Mouse (Mus musculus) mesoderm, embryonic 11.5 days (tissue): ENCODE data around the gene Hoxa9.

Source experiments
- DNase-seq: peaks from one replicate; pipeline ENCODE4 v3.0.0-alpha.2; 2012; ENCODE audit warnings: low read depth, low spot score

The Hoxa9 gene

DNA sequence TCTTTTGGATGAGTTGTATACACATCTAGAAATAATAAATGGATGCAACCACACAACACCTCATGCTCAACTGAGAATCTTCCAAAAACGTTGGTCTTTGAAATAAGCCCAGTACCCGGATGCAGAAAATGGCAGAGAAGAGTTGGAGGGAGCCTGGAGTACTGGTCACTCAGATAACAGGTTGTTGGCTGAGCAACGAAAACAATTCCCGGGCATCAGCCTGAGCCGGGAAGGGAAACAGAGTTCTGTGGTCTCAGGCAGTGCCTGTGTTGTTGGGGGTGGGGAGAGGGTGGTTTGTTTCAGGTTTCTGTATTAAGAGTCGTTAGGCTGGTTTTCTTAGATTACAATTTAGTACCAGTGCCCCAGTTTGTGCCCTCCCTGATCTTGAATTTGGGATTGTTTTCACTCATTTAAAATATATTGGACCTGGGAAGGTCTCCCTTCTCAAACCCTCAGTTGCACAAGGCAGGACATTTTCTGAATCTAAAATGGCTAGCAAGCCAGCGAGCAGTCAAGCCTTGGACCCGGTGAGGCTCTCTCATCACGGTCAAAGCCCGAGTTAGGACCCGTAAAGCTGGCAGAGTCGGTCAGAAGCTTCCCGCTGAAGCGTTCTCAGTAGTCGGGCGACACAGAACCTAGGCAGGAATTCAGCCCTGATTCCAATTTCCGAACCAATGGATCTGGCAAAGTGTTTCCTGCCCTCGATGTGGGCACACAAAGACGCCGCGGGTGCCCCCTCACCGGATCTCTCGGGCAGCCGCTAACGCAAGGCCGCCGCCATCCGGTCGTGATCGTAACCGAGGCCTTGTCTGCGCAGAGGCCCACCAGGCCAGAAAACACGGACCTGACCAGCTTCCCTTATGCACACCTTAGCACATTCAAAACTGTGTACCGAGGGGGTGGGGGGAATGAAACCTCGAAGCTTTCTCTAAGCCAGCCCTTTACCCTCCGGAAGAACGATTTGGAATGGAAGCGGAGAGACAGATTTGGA is 2.1 kb downstream of the Hoxa9 start:
- no peak for DNase-seq

DNA sequence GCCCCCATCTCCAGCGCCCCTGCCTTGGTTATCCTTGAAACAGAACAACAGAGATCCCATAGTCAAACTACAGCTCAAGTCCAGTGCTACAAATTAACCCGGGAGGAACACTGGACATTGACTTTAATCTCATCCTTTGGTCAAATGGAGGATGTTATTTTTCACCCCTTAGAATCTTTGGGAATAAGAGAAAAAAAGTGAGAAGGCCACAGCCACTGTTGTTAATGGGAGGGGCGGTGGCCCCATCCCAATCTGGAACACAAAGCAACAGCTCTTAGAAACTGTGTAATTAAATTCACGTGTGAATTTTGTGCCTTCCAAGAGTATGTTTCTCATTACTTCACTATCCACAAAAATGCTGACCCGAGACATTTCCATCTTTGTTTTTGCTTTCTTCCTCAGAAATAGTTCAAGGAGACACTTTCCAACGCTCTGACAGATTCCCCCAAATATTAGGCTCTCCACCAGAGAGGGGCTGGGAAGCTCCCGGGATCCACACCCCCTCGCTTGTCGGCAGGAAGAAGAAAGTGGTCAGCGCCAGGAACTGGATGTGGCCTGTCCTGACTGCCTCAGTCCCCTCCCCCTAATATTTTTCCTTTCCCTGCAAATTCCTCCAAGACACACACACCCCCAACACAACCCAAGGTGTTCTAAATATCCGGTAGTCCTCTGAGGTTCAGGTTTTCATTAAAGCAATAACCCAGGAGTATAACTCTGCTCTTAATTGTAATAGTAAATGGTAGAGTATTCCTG is 3.2 kb downstream of the Hoxa9 start:
- DNase-seq: no peak

DNA sequence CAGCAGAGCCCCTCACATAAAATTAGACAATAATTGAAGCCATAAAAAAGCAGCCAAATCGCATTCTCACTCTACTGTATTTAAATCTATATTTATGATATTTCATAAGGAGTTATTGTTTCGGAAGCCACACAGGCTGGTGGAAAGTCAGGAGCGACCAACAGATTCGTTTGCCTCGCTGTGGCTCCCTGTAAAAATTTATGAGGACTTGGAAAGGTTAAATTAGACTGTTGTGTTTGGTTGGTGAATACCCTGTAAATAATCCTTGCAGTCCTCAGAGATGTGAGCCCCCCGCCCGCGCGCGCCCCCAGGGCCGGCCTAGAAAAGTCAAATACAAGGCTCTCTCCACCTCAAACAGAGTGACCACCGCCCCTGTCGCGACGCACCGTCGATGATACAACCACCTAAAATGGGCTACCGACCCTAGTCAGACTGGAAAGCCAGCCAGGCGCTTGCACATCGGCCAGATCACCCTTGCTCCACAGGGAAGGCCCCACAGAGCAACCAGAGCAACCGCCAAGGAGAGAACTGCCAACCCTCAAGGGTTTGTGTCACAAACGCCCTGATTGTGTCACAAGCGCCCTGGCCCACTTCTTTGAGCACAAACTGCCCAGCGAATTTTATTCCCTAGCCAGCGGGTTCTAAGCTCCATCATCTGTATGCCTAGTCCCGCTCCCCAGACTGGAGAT is 4.2 kb downstream of the Hoxa9 start:
- no peak for DNase-seq

DNA sequence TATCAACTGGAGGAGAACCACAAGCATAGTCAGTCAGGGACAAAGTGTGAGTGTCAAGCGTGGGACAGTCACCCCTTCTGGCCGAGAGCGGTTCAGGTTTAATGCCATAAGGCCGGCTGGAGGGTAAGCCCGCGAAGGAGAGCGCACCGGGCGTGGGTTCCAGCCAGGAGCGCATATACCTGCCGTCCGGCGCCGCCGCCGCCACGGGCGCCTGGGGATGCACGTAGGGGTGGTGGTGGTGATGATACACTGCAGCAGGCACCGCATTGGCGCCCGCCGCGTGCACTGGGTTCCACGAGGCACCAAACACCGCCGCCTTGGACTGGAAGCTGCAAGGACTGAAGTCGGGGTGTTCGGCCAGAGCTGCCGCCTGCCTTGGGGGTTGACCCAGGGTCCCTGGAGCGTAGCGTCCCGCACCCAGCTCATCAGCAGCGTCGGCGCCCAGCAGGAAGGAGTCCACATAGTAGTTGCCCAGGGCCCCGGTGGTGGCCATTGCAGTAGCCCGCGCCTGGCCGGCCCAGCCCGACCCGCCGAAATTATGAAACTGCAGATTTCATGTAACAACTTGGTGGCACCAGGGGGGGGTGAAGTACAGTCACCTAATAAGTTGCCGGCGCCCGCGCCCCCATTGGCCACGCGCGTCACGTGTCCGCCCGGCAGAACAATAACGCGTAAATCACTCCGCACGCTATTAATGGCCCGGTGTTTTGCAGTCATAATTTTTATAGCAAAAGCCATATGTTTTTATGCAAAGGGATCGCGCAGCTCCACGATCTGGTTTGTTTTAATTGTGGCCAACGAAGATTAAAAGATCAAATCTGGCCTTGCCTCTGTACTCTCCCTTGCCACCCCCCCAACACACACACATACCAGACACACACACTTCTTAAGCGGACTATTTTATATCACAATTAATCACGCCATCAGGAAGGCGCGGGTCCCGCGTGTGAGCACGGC is 5.0 kb downstream of the Hoxa9 start:
- peak; percentile 90 for DNase-seq

DNA sequence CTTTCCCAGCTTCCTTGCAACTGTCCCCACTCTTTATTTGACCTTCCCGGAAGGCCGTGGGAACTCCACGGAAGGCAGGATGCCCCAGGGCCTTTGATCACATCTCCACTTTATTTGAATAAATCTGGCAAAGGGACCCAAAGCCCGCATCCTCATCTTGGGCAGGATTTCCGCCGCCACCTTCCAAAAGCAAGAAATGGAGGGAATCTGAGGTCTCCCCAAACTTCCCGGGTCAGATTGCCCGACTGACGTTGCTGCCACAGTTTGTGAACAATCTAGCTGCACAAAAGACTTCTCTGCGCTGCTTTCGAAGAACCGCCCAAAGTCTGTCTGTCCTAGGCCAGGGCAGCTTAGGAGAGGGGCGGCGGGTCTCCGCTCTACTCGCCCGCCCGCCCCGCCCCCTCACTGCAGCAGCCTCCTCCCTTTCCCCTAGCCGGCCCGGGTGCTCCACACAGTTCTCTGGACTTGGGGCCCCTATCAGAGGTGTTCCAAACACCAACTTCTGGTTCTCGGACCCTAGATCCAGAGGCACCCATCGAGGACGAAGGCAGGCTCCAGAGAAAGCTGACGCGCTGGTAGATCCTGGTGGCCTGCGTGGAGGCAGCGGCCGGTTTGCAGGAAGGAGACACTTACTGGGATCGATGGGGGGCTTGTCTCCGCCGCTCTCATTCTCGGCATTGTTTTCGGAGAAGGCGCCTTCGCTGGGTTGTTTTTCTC is 5.8 kb downstream of the Hoxa9 start:
- DNase-seq: no peak

DNA sequence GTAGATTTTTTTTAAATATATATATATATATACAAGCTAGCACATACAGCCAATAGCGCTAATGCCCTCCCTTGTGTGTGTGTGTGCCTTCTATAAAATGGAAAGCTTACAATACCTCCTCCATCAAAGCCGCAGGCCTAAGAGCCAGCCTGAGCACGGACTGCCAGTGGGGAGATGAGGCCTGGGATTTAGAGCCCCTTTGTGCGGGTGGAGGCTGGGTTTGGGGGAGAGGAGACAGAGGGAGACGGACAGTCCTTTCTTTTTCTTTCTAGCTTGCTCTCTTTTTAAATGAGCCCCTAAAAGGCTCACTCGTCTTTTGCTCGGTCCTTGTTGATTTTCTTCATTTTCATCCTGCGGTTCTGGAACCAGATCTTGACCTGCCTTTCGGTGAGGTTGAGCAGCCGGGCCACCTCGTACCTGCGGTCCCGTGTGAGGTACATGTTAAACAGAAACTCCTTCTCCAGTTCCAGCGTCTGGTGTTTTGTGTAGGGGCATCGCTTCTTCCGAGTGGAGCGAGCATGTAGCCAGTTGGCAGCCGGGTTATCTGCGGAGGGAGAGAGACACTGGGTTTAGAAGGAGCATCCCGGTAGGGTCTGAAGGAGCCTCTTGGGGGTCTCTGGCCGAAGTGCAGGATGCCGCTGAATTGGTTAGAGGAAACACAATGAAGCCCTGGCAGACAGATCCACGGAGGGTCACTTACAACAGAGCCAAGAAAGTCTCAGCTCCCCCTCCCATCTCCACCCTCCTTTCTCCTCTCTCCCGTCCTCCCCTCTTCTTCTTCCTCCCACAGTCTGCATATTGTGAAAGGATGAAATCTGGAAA is 6.7 kb downstream of the Hoxa9 start:
- no peak for DNase-seq

DNA sequence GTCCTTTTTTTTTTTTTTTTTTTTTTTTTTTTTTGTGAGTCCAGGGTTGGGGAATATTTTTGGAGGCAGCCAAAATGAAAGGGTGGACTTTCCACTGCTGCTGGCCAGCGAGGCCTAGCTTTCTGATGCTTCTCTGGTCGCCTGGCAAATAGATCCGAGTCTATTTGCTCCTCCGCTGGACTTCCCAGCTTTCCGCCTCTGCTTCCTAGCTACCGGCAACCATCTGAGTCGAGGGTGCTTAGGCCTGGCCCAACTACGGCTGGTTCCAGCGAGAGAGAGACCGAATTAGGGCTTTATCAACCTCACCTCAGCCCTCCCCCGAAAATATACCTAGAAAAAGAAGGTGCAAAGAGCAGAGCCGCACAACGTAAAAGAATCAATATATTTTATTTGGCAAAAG is 8.2 kb downstream of the Hoxa9 start:
- DNase-seq: no peak

DNA sequence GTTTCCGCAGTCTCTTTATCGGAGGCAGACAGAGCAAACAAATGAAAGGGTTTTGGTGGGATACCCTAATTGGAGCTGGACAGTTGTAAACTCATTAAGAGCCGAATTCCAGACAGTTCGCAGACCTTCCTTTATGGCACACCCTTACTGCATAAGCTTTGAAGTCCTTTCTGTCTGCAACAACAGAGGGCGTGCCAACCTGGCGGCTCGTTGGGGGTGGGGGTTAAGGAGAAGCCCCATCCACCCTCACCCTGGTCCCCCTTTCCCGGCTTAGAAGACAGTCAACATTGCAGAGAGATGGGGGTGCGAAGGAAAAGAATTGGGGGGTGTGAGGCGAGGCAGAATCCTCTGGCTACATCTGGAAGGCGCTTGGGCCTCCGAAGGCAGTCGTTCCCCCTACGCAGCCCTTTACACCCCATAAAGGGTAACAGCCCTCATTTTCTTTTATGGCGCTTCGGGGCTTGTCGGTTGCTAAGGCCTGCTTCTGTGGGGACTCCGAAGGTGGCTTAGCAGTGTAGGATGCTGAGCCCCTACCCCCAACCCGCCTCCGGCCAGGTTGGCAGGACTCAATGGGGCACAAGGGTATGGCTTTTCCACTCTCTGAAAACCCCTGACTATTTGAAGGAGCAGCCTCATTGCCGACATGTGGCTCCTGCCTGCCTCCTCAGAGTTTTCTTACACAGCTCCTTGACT is 8.8 kb downstream of the Hoxa9 start:
- no peak for DNase-seq

DNA sequence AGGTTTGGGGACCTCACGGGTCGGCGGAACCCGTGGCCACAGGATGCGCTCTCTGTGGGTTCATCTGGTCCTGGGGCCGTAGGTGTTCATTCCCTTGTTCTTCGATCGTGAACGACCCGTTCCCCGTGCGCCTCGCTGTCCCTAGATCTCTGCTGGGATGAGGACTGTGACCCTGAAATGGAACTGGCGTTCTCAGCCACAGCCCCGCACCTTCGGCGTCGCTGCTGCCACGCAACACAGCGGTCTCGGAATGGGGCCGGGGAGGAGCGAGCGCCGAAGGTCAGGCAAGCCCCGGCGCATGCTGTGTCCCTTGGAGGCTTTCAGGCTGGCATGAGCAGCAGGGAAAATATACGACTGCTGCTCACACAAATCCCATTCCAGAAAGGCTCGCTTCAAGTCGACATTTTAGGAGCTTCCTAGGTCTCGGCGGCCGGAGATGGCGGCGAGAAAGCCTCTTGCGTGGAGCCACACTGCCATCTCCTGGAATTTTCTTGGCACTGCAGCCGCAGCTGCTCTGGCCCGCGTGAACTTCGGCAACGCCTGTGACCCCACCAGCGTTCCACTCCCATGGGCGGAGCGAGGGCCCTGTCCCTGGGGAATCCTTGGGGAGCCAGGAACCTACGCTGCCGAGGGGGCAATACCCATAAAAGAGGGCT is 9.4 kb downstream of the Hoxa9 start, which contains the start of gene Hoxa7:
Gene Hoxa7, minus strand, starts transcription at position 518 of the 656 bp plus-strand sequence.
- peak; percentile 96 for DNase-seq

DNA sequence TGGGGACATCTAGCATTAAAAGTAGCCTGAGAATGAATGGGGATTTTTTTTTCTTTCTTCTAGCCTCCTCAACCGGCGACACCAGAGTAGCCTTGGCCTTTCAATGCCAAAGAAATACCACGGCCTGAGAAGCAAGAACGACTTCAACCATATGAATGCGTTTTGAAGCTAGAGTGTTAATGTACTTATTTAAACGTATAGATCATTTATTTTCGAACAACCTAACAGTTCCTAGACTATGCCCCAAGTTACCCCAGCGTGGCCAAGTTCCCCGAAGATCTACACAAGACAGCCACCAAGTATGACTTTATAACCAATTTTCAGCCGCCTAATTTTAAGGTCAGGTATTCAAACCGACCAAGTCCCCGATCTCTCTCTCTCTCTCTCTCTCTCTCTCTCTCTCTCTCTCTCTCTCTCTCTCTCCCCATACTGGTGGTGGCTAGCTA is 10.0 kb downstream of the Hoxa9 start:
- DNase-seq: no peak

DNA sequence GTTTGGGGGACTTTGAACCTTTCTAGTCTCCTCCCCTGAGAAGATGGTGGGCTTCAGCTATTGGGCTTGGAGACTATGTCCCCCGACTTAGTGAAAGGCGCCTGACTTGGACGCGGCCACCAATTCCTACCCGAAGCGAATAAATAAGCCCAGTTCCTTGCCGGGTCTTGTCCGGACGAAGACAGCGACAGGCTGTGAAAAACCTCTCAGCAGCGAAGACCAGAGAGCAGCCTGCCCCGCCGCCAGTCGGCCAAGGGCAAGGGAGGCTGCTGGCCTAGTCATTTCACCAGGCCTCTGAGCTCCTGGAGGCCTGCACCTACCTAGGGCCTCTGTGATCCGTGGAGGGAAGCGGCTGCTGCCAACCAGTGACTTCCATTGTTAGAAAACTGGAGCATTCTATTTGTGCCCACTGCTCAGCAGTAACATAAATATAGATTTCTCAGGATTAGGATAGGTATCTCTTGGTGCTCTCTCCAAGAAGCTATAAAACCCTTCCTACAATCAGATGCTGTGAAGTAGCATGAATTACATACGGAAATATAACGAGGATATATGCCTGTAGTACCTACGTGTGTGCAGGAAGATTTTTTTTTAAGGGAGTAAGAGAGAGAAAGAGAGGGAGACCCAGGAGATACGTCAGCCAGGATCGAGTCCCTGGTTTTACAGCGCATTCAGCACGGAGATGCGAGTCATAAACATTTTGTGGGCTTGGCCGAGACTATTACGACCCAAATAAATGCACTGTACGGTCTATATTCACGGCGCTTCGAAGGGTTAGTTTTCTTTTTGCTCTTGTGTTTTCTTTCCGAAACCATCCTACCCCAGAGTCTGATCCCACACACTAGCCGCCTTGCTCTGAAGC is 10.7 kb downstream of the Hoxa9 start:
- DNase-seq: no peak

DNA sequence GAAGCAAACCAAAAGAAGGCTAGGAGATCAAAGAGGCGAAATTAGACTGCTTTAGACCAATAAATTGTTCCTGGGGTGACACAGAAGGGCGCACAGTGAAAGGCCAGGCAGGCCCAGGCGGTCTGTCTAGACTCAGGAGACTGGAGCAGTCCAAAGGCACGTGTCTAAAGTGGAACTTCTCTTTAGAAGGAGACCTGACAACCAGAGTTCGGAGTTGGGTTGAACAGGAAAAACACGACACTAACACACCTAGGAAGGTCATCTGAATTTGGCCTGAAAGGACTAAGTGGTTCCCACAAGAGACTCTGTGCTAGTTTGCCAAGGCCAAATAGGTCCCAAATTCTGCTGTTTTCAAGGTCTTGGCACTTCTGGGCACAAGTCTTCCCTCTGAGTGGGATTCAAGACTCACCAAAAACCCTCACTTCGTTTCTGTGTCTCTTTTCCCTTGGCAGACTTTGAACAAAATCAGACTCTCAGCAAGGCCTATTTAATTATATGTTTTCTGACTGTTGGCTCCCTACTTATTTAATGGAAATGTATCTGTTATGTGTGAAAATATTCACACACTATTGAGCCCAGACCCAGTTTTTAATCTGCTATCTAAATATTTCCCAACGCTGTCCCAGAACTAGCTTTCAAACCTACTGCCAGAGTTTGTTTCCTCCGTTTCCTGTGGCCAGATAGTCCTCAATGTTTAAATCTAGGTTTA is 11.5 kb downstream of the Hoxa9 start:
- DNase-seq: no peak

DNA sequence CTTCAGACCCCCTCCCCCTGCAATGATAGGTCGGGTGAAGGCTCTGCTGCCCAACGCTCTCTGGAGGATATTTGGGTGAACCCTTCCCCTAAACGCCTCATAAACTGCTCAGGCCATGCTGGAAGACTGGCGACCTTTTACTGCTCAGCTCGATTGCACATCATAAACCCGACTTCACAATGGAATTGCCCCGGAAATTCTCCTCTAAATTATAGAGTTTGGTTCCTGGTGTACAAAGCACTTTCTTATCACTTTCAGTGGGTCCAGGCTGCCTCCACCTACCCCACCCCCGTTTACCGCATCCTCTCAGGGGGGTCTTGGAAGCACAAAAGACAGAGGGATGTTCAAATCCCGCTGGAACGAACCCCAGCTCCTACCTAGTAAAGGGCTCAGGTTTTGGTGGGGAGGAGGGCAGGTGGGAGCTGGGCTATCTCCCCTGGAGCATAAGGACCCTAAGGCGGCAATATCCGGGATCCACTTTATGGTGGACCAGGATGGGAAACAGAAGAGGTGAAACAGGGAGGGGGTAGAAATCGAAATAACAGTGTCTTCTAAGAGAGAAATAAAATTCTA is 12.2 kb downstream of the Hoxa9 start:
- DNase-seq: no peak

DNA sequence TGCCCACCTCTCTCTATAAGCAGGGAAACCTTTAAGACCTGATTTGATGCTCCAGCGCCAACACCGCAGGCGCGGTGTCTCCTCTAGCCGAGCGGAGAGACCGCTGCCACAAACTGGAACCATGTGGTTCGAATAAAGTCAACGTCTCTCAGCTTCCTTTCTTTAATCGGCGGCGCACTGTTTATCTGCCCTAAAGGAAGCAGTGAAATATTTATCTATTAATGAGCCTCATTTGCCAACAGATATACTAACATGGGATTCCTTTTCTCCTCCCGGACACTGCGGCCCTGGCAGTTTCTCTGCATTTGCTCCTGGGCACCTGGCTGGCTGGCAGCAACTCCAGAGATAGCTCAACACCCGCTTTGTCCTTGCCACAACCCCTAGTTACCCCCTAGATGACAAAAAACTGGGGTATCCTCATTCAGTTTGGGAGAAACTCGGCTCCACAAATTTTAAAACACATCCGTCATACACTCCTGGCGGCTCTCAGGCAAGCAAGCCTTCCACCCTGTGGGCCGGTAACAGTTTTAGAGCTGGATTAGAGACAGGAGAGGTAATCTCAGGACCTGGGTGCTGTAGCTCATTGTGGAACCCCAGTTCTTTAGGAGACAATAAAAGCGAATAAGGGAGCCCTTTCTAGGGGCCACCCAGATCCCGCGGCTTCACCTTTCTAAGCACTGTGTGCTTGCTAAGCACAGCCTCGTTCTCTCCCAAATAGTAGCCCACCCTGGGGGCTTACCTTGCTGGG is 12.8 kb downstream of the Hoxa9 start:
- DNase-seq: no peak

DNA sequence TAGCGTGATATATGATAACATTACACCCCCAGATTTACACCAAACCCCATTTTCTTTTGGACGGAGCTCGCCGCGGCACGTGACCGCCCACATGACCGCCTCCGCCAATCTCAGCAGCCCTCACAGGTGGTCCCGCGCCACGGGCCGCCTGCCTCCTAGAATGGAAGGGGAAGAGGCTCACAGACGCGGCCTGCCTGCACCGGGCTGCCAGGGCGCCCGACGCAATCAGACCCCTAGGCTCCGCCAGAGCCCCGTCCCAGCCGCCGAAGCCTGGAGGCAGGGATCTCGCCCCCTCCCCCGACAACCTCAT is 13.5 kb downstream of the Hoxa9 start:
- peak; percentile 94 for DNase-seq
